Mouse (Mus musculus): Measurements from ENCODE around the gene Elmo1.

Gene Elmo1

DNA sequence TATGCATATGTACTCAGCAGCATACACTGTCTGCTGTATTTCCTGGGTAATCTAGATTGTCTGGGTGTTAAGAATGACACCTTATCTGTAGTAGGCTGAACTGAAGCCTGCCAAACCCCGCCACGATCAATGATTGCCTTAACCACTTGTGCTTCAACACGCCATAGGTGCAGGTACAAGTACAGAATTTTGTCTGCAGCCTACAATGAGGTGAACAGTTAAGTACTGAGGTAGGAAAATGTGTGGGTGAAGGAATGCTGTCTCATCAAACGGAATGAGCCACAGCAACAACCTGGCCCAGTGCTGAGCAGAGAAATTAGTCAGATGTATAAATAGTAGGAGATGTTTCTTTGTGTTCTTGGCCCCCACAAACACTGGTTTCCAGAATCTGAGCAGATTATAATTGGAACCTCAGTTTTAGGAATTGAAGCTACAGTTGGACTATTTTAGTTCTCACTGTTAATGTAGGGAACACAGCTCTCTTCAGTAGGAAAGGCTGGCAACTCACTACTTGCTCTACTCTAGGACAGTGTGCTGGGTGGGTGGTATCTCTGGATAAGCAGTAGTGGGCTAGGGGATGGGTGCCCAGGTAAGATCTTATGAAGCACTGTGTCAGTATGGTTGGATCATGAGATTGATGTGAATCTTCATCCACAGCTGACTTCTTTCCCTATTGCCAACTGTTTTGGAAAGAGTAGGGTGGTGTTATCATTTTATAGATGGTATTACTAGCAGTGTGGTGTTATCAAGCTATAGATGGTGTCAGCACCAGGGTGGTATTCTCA lies 4.7 kb downstream of the Elmo1 start:
- DNase-seq (ENCODE audit: low read depth, low spot score), result peak; percentile 81

DNA sequence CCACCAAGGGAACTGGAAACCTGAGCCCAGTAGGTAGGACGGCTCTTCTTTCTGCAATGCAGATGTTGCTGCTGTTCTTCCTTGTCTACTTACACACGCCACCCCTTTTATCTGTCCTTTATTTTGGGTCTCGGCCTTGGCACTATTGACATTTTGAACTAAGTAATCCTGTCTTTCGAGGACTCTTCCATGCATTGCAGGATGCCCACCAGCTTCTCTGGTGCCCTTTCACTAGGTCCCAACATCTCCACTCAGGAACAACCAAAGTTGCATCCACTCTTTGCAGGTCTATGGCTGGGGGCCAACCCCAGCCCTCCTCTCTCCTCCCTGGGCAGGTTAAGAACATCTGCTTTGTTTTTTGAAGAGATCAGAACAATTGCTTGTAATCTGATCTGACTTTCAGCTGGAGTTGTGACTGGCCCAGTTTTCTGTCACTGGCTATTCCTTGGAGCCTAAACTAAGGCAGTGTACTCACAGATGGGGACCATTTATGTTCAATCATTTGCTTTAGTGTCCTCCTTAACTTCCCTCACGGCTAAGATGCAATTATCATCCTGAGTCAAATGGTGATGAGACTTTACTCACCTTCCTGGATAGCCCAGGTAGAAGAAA lies 6.7 kb downstream of the Elmo1 start:
- no peak for DNase-seq (ENCODE audit: low read depth, low spot score)

DNA sequence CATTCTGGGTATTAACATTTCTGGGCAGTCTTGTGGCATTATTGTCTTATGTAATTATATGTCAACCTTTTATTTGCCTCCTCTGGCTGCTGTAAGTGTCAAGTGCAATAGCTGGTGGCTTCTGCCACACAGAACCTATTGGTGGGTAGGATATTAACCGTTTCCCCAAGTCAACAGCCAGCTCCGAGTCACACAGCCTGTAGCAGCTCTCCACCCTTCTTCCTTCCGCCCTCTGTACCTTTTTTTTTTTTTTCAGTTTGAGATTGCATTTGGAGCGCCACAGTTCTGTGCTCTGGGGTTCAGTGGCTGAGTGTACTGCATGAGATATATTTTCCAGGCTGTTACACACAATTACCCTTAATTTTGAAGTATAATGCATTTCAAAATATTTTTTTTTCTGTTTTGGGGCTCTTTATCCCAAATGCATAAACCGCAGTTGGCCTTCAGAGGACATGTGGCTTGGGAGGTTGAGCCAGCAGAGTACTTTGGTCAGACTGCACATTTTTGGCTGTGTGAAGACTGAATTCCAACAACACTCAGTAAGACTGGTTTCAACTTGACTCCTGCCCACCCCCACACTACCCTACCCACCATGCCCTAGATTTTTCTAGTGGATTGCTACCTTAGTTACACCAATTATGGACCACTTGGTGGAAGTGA lies 7.7 kb downstream of the Elmo1 start:
- DNase-seq (ENCODE audit: low read depth, low spot score), result peak; percentile 57

DNA sequence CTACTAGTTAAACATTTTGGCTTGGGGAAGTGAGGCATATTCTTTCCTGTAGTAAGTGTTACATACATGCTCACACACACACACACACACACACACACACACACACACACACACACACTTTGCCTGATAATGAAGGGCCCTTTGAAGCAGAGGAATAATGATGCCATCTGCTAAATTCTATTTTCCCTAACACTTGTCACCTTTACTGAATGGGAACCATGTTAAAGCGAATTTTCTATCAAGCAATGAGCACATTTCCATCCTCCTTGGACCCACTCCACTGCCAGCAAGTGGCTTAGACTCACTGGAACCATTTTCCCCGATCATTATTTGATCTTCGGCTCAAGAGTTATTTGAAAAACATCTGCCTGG lies 8.2 kb downstream of the Elmo1 start:
- DNase-seq (ENCODE audit: low read depth, low spot score), result no peak

DNA sequence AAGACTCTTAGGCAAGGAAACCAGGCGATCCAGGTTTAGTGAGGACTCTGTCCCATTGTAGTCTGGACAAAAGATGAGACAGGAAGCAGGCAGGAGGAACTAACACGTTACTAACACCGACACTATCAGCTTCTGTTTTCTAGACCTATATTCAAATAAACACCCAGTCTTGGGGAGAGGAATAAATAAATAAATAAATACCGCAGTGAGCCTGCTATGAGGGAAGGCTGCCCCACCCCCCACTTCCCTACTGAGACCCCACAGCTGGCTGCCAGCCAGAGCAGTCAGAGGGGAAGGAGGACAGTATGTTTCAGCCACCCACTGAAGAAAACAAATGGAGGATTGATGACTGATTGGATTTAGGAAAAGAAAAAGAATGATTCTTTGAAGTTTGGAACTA lies 9.2 kb downstream of the Elmo1 start:
- no peak for DNase-seq (ENCODE audit: low read depth, low spot score)

DNA sequence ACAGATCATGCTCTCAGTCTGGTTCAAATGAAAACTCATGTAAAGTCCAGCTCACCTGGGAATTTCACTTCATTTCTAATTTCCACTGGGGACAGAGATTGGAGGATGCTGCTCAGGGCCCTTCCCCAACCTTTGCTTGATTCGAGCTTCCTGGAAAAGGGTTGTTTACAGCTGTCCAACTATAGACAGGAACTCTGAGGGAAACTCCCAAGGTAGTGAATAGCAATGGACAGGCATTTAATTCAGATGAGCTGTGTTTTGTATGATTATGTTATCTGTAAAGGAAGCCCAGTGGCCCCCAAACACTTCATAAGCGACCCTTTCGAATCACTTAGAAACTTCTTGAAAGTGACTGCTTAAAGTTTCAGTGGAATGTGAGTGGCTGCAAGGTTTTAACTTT lies 10.0 kb downstream of the Elmo1 start:
- DNase-seq (ENCODE audit: low read depth, low spot score), result no peak

DNA sequence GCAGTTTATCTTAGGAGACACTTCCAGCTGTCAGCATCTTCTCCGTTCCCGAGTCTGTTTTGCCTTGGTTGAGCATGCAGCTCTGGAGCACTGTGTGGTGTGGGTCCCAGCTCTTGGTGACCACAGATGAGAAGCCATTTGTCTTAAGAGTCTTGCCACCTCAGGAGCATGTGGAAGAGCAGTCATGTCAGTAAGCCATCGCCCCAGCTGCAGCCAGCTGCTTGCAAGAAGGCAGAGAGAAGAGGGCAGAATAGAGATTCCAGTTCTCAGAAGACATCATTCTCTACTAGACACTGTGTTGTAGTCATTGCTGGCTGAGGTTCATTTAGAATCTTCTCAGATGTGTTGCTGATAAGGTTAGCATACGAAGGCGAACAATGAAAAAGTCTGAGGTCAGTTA lies 11.3 kb downstream of the Elmo1 start:
- no peak for DNase-seq (ENCODE audit: low read depth, low spot score)

DNA sequence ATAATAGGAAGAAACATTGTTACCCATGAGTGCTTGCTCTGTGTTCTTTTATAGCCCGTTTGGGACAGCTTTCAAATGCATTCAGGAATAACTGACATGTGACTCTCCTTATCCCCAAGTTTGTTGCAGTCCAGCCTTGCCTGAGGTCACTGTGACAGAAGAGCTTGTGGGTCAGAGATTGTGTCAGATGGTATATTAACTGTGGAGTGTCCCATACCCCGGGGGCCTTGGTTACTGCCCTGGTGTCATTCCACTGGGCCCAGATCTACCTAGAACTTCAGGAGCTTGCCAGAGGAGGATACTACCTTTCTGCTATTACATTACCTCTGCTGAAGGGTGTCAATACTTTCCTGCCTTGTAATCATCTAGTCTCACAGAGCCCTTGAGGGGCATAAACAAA lies 14.4 kb downstream of the Elmo1 start:
- DNase-seq (ENCODE audit: low read depth, low spot score), result no peak

DNA sequence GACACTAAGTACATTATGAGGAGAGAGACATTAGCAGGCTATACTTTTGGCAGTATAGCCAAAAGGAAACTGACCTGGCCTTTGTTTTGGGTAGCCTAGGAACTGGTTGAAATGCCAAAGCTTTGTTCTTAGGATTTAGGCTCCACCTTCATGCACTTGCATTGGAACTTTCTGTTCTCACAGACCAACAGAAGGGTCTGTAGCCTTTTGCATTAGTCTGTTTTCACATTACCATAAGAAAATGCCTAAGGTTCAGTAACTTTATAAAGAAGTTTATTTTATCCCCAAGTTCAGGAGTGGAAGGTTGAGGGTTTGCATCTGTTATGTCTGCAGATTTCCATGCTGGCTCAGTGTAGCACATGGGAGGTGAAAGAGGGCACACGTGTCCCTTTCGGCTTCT lies 15.6 kb downstream of the Elmo1 start:
- no peak for DNase-seq (ENCODE audit: low read depth, low spot score)

DNA sequence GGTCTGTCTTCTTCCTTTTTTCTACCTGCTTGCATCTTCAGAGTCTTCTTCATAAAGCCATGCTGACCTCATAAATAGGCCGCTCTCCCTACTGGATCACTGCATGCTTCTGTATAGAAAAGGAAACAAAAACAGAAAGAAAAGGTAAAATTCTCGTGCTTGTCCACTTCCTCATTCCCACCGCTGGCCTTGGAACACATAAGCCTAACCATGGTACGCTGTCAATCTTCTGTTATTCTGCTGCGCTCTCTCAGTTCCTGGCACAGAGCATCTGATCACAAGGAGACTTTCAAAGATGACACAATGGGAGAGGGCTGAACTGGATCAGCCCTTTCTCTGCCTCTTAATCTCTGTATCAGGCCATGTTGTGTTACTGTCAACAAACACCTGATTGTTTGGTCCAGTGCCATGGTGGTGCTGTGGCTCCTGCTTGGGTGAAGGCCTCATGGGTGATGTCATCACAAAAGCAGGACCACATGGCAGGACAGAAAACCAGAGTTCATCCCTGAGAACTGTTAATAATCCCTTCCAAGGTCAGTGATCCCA lies 17.6 kb downstream of the Elmo1 start:
- DNase-seq (ENCODE audit: low read depth, low spot score), result no peak

DNA sequence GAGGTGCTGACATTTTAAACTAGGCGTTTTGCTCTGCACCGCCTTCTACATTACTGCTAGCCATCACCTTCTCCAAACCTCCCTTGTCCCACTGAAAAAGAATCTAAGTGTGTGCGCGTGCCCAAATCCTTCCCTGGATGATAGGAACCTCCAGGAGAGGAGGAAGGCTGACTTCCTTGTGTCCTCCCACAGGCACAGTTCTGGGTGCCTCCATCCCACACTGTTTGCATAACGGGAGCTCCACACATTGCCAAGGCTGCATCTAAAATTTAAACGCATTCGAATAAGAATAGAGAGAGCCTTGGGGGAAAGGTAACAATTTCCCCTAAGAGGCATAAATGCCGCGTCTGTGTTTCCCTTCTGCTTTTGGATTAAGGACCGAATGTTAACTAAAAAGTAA lies 18.6 kb downstream of the Elmo1 start:
- no peak for DNase-seq (ENCODE audit: low read depth, low spot score)

DNA sequence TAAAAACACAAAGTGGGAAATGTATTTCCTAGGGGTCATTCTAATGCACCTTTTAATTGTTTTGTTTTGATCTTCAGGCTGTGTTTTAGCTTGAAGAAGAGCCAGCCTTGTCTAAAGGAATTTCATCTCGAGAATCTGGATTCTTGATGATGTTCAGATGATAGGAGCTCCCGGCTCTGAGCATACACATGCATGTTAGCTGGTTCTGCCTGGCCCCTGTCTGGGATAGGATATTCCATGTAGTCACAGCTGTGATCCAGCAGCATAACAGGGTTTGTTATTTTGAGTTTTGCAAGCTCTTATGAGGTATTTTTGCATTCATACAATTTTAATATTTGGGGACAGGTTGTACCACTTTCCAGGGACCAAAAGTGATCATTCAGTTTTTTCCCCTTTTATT lies 19.1 kb downstream of the Elmo1 start:
- DNase-seq (ENCODE audit: low read depth, low spot score), result no peak

DNA sequence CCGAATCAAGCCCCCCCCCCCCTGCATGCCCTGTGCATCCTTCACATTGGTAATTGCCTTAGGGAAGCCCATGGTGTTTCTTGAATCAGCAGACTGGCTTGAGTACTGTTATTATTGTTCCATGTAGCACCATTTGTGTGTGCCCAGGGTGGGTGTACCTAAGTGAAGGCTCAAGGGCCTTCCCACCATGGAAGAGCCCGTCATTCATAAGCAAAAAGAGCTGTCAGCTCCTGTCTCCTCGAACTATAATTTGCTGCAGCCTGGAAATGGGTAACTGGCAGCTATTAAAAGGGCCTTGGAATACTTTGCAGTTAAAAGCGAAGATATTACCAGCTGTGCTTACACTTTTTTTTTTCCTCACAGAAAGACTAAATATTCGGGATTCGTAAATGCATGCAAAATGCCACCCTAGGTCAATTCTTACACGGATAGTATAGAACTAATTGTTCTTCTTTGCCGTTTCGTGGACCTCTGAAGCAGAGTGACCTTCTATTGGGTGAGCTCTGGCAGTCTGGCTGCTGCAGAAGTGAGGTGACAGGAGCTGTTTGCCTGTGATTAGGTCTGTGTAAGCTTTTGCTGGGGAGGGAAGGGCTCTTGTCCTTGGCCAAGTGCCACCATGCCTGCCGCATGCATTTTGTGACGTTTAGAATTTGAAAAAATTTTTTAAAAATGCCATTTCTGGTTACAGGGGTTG lies 19.7 kb downstream of the Elmo1 start:
- no peak for DNase-seq (ENCODE audit: low read depth, low spot score)

DNA sequence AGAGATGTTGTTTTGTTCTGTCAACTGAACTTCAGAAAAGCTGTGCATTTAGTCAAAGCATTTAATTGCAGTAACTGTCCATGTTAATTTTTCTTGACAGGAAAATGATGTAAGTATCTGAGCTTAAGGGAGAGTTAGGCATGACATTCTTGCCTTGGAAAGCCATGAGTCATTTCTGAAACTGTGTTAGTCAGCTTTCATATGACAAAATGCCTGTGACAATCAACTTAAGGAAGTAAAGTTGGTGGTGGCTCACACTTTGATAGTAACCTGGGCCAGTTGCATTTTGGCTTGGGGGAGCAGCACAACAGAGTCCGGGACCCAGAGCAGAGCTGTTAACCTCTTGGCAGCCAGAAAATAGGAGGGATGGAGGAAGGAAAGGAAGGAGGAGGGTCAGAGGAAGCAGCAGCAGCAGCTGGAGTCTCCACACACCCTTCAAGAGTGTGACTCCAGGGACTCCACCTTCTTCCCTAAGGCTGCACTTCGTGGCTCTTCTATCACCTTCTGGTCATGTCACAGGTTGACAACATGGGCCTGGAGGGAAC lies 20.9 kb downstream of the Elmo1 start:
- no peak for DNase-seq (ENCODE audit: low read depth, low spot score)

DNA sequence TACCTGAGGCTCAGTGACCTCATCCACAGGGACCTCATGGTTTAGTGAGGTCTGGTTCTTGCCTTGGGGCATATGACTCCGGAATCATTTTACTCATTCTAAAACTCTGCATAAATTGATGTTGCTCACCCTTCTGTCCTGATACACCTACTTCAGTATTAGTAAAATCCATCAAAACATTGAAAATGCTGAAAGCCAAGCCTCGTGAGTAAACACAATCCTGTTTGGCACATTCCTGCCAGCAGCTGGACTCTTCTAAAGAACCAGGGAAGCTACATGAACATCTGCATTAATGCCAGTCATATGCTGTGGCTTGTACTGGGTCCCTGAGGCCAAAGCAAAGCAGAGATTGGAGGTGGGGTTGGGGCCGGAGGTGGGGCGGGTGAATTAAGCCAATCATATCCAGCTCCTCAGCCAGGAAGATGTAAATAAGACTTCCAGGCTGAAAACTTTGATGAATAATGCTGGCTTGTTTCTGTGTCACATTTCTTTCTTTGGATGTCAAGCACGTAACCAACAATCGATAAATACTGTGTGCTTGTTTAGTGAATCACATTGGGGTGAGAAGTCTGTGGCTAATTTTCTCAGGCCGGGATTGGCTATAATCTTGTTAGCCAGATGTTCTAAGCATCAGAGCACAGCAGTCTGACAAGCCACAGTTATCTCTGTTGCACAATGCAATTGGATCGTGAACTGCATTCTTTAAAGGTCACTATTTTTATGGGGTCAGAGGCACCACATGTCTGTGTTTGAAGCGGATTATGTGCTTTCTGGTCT lies 24.9 kb downstream of the Elmo1 start:
- DNase-seq (ENCODE audit: low read depth, low spot score), result no peak

DNA sequence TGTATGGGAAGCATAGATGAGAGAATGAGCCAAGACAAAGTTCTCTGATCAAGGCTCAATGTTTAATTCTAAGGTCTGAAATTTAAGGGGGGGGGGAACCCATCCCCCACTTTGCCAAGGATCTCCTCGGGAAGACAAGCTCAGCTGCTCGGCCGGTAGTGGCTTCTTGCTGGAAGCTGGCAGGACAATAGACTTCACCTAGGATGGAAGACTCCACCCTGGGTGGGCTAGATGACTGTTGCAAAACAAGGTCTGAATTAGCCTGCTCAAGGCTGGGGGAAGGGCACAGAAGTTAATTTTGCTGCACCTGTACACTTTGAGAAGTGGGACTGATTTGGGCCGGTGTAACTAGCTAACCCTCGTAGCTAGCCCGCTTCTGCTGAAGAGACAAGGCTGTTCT lies 25.6 kb downstream of the Elmo1 start:
- no peak for DNase-seq (ENCODE audit: low read depth, low spot score)

DNA sequence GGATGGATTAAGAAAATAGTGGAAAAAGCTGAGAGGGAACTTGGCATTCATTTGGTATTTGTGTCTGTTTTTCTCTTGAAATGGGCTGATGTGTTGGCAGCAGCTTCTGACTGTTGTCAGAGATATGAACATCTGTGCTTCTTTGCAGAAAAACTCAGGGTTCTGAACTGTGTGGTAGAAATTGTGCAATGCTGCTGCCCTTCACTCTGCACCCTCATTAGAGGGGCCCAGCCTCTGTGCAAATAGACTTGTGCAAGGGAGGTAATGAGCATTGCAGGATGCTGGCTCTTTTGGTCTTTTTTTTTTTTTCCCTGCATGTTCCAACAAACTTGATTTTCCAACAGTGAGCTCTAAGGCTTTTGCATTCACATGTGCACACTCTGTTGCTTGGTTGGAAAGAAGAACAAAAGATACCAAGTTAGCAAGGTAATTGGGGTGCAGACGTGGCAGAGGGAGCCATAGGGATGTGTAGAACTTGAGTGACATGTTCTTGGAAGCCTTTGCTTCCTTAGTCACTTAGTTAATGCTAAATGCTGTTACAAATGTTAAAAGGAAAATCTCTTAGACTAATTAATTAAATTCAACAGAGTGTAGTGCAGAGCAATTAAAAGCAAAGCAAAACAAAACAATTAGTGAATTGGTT lies 26.6 kb downstream of the Elmo1 start:
- DNase-seq (ENCODE audit: low read depth, low spot score), result no peak

DNA sequence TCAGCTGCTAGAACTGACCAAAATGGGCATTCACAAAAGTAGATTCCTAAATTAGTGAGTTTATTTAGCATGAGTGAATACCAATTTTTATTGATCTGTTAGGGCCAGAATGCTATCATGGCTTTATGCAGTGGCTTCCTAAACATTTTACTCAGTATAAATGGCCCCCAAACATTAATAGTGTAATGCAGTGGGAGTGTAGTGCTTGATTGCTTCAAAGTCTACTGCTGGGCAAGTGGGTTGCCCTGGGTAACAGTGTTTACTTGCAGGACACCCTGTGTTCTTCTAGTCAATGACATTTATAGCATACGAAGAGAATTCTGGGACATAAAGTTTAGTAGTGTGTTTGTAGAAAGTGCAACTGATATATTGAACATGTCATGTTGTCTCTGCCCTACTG lies 27.3 kb downstream of the Elmo1 start:
- no peak for DNase-seq (ENCODE audit: low read depth, low spot score)

DNA sequence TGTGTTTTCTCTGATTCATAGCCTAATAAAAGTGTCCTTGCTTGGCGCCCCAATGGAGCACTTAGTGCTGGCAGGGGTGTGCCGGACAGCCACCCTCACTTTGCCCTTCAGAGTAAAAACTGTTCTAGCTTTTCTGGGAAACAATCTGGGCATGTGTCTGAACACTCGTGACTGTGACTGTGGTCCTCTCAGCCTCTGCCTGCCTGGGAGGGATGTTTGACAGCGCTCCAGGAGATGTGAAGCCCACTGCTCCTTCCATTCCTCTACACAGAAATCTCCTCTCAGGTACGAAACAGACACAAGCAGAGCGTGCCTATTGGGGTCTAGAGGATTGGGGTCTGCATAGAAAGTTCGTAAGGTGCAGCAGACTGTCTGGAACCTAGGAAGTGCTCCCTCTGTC lies 28.5 kb downstream of the Elmo1 start:
- DNase-seq (ENCODE audit: low read depth, low spot score), result no peak

DNA sequence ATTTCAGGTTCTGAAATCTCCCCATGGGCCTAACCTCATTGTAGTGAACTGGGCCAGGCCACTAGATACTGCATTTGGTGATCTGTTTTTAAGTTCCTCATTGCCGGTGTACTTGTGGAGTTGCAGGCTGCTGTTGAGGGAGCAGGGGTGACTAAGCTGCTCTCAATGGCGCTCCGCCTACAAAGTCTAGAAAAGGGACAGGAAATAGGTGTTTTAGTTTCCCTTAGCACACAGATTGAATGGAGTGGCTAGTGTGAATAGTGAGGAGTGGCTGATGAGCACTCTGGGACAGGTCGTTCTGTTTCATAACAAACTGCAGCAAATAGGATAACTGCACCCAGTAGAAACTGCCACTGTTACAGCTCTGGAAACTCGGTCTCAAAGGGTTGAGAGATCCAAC lies 30.3 kb downstream of the Elmo1 start:
- peak; percentile 65 for DNase-seq (ENCODE audit: low read depth, low spot score)
